Mouse (Mus musculus) cerebellum, adult 18-20 months (tissue): ENCODE results near the gene Topaz1.

Source experiments
- DNase-seq, 2 experiments: peaks; one replicate each; pipeline ENCODE4 v3.0.0; 2021

Topaz1 gene

GRCm38 (mm10) chr9:122747060-122747459, at the start of gene Topaz1:
Topaz1 (plus strand) TSS chr9:122747346.
- no peak for DNase-seq

GRCm38 (mm10) chr9:122701817-122702216, 45.3 kb upstream of the Topaz1 start:
- no peak for DNase-seq

- DNase-seq, result no peak
Observed at GRCm38 (mm10) chr9:122713836-122714235, 33.3 kb upstream of the Topaz1 start.

- no peak for DNase-seq
Observed at GRCm38 (mm10) chr9:122715046-122715445, 32.1 kb upstream of the Topaz1 start.

GRCm38 (mm10) chr9:122716131-122716921, 30.8 kb upstream of the Topaz1 start:
- no peak for DNase-seq

- DNase-seq, result no peak
Observed at GRCm38 (mm10) chr9:122722296-122722695, 24.9 kb upstream of the Topaz1 start.

- no peak for DNase-seq
Observed at GRCm38 (mm10) chr9:122725046-122725765, 21.9 kb upstream of the Topaz1 start.

GRCm38 (mm10) chr9:122729500-122729899, 17.6 kb upstream of the Topaz1 start:
- DNase-seq, result peak; percentile 47 to 54

- DNase-seq, result no peak
Observed at GRCm38 (mm10) chr9:122732126-122732810, 14.9 kb upstream of the Topaz1 start.

GRCm38 (mm10) chr9:122733222-122733621, 13.9 kb upstream of the Topaz1 start:
- no peak for DNase-seq

GRCm38 (mm10) chr9:122734934-122735333, 12.2 kb upstream of the Topaz1 start:
- DNase-seq, result no peak

- no peak for DNase-seq
Observed at GRCm38 (mm10) chr9:122736001-122736400, 11.1 kb upstream of the Topaz1 start.

- peak; percentile 37 to 54 for DNase-seq
Observed at GRCm38 (mm10) chr9:122736742-122737141, 10.4 kb upstream of the Topaz1 start.

- no peak for DNase-seq
Observed at GRCm38 (mm10) chr9:122745879-122746278, 1.3 kb upstream of the Topaz1 start.

- DNase-seq, result no peak
Observed at GRCm38 (mm10) chr9:122757614-122758013, 10.5 kb downstream of the Topaz1 start.

- DNase-seq, result no peak
Observed at GRCm38 (mm10) chr9:122760111-122760510, 13.0 kb downstream of the Topaz1 start.

GRCm38 (mm10) chr9:122785231-122785630, 38.1 kb downstream of the Topaz1 start:
- no peak for DNase-seq

GRCm38 (mm10) chr9:122786534-122786933, 39.4 kb downstream of the Topaz1 start:
- DNase-seq, result no peak

- peak; percentile 93 to 95 for DNase-seq
Observed at GRCm38 (mm10) chr9:122805053-122805844, 58.1 kb downstream of the Topaz1 start, which contains the start of gene Tcaim. Tcaim (plus strand) TSS chr9:122805539.

GRCm38 (mm10) chr9:122805845-122806341, 58.7 kb downstream of the Topaz1 start:
- DNase-seq, result no peak

- DNase-seq, result no peak
Observed at GRCm38 (mm10) chr9:122807186-122807585, 60.0 kb downstream of the Topaz1 start.

- no peak for DNase-seq
Observed at GRCm38 (mm10) chr9:122810212-122810611, 63.1 kb downstream of the Topaz1 start.
